Mouse (Mus musculus) CH12.LX (cell line): ENCODE results near the gene Stat6.

Source experiments
- CTCF ChIP-seq, 2 experiments: IDR thresholded peaks in 1 of 2; conservative IDR thresholded peaks in 1 of 2; 2 replicates each; pipeline ENCODE4 v1.5.1; 2011 to 2012; ENCODE audit warnings: low read depth in 2 of 2, low read length in 2 of 2, improper control_type of control experiment in 1 of 2, inconsistent platforms in 1 of 2, mild to moderate bottlenecking in 1 of 2, moderate library complexity in 1 of 2
- ELF1 ChIP-seq: IDR thresholded peaks from 2 replicates; pipeline ENCODE4 v1.6.1; 2014; ENCODE audit warnings: low read depth, mild to moderate bottlenecking, inconsistent platforms, low read length, improper control_type of control experiment
- EP300 ChIP-seq: IDR thresholded peaks from 2 replicates; pipeline ENCODE4 v1.6.1; 2011; ENCODE audit warnings: low read length, improper control_type of control experiment
- HCFC1 ChIP-seq: IDR thresholded peaks from 2 replicates; pipeline ENCODE4 v1.6.1; 2012; ENCODE audit warnings: low read depth, mild to moderate bottlenecking, inconsistent platforms, low read length, improper control_type of control experiment
- POLR2A ChIP-seq: IDR thresholded peaks from 2 replicates; pipeline ENCODE4 v1.6.1; 2011; ENCODE audit warnings: low read depth, mild to moderate bottlenecking, improper control_type of control experiment, low read length
- SIN3A ChIP-seq: IDR thresholded peaks from 2 replicates; pipeline ENCODE4 v1.6.1; 2012; ENCODE audit warnings: low read length, improper control_type of control experiment, inconsistent platforms
- TCF12 ChIP-seq: IDR thresholded peaks from 2 replicates; pipeline ENCODE4 v1.6.1; 2014; ENCODE audit warnings: low read depth, mild to moderate bottlenecking, inconsistent platforms, low read length, improper control_type of control experiment
- USF1 ChIP-seq: IDR thresholded peaks from 2 replicates; pipeline ENCODE4 v1.6.1; 2014; ENCODE audit warnings: low read depth, mild to moderate bottlenecking, inconsistent platforms, low read length, improper control_type of control experiment

GRCm38 (mm10) chr10:127615591-127615990, 27.2 kb upstream of the Stat6 start:
- TF ChIP-seq CTCF (conservative IDR thresholded peaks at IDR 0.05 in 1 of 2, IDR thresholded peaks at IDR 0.05 in 1 of 2; ENCODE audit: low read depth in 2 of 2, low read length in 2 of 2) (no peak), TCF12 (no peak), SIN3A (no peak), POLR2A (no peak), ELF1 (no peak), USF1 (no peak), HCFC1 (no peak), EP300 (no peak)
